Mouse (Mus musculus): ENCODE data around the gene Smarcb1. TPM values are rescaled to one million over a fixed set of nuclear protein-coding genes. Genes with fewer than 3 reads are reported as not detected.

The Smarcb1 gene
- polyA plus RNA-seq, 1 experiment from 2014 or later, result 295 TPM

GRCm38 (mm10) chr10:75936909-75937667, 15.7 kb upstream of the Smarcb1 start:
- Histone ChIP-seq H3K36me3 (ENCODE audit: control insufficient read depth, insufficient read depth, low read length) (no peaks in the 10 kb centered on the region), H3K4me1 (replicated peaks; ENCODE audit: control insufficient read depth, insufficient read depth, low read length) (peaks cover 7% of the 10 kb centered on the region), H3K27me3 (ENCODE audit: control insufficient read depth, insufficient read depth, low read length) (peaks cover 22% of the 10 kb centered on the region), H3K27ac (ENCODE audit: low read depth, low read length) (no peak overlapping the region), H3K4me2 (ENCODE audit: low read depth, low read length, severe bottlenecking) (no peak overlapping the region), H3K9ac (ENCODE audit: low read length) (no peak overlapping the region), H3K4me3 (ENCODE audit: low read depth, low read length) (no peak overlapping the region), H3K9me3 (ENCODE audit: control insufficient read depth, low read length) (no peaks in the 10 kb centered on the region)
- no peak for DNase-seq (ENCODE audit: low spot score)
- ATAC-seq (replicated peaks; ENCODE audit: low FRiP score), result no peak
- 29% methylated on average over 18 of the region's 18 CpGs for WGBS

GRCm38 (mm10) chr10:75935680-75936541, 14.5 kb upstream of the Smarcb1 start, which contains the start of gene Mmp11:
Gene Mmp11 (minus strand): TSS chr10:75936496.
- ATAC-seq (replicated peaks; ENCODE audit: low FRiP score) (peak; percentile 67), DNase-seq (ENCODE audit: low spot score) (peak; percentile 87)
- Histone ChIP-seq H3K9ac (ENCODE audit: low read length) (peak within 1 kb of the TSS; percentile 55; the same call in 1 of the 2 replicates), H3K9me3 (ENCODE audit: control insufficient read depth, low read length) (no peaks in the 10 kb centered on the region), H3K4me1 (replicated peaks; ENCODE audit: control insufficient read depth, insufficient read depth, low read length) (peaks cover 11% of the 10 kb centered on the region), H3K4me2 (ENCODE audit: low read depth, low read length, severe bottlenecking) (peak within 1 kb of the TSS; percentile 92), H3K36me3 (ENCODE audit: control insufficient read depth, insufficient read depth, low read length) (no peaks in the 10 kb centered on the region), H3K4me3 (ENCODE audit: low read depth, low read length) (peak within 1 kb of the TSS; percentile 53), H3K27ac (ENCODE audit: low read depth, low read length) (no peak within 1 kb of the TSS), H3K27me3 (ENCODE audit: control insufficient read depth, insufficient read depth, low read length) (peaks cover 31% of the 10 kb centered on the region)
- WGBS, result 2% methylated on average over 51 of the region's 51 CpGs

- Histone ChIP-seq H3K4me3 (ENCODE audit: low read depth, low read length) (no peak overlapping the region), H3K27me3 (ENCODE audit: control insufficient read depth, insufficient read depth, low read length) (peaks cover 34% of the 10 kb centered on the region), H3K4me1 (replicated peaks; ENCODE audit: control insufficient read depth, insufficient read depth, low read length) (peaks cover 11% of the 10 kb centered on the region), H3K9ac (ENCODE audit: low read length) (no peak overlapping the region), H3K36me3 (ENCODE audit: control insufficient read depth, insufficient read depth, low read length) (no peaks in the 10 kb centered on the region), H3K9me3 (ENCODE audit: control insufficient read depth, low read length) (no peaks in the 10 kb centered on the region), H3K27ac (ENCODE audit: low read depth, low read length) (no peak overlapping the region), H3K4me2 (ENCODE audit: low read depth, low read length, severe bottlenecking) (peak overlapping the region; percentile 92; the same call in 1 of the 2 replicates)
- no peak for ATAC-seq (replicated peaks; ENCODE audit: low FRiP score)
- no peak for DNase-seq (ENCODE audit: low spot score)
- WGBS, result 62% methylated on average over 1 of the region's 1 CpGs
Observed at GRCm38 (mm10) chr10:75934991-75935390, 13.6 kb upstream of the Smarcb1 start.

GRCm38 (mm10) chr10:75932891-75933290, 11.5 kb upstream of the Smarcb1 start, which contains the start of gene Chchd10:
Gene Chchd10 (plus strand): TSS chr10:75933130.
- 29% methylated on average over 6 of the region's 6 CpGs for WGBS
- no peak within 1 kb of the TSS for H3K27ac ChIP-seq (ENCODE audit: low read depth, low read length)
- peak within 1 kb of the TSS; percentile 95 for H3K4me2 ChIP-seq (ENCODE audit: low read depth, low read length, severe bottlenecking)
- peaks cover 36% of the 10 kb centered on the region for H3K27me3 ChIP-seq (ENCODE audit: control insufficient read depth, insufficient read depth, low read length)
- ATAC-seq (replicated peaks; ENCODE audit: low FRiP score) (no peak), DNase-seq (ENCODE audit: low spot score) (no peak)
- H3K9me3 ChIP-seq (ENCODE audit: control insufficient read depth, low read length), result no peaks in the 10 kb centered on the region
- H3K4me3 ChIP-seq (ENCODE audit: low read depth, low read length), result peak within 1 kb of the TSS; percentile 47
- peak within 1 kb of the TSS; percentile 85 for H3K9ac ChIP-seq (ENCODE audit: low read length)
- H3K36me3 ChIP-seq (ENCODE audit: control insufficient read depth, insufficient read depth, low read length), result no peaks in the 10 kb centered on the region
- H3K4me1 ChIP-seq (replicated peaks; ENCODE audit: control insufficient read depth, insufficient read depth, low read length), result peaks cover 11% of the 10 kb centered on the region

- H3K36me3 ChIP-seq (ENCODE audit: control insufficient read depth, insufficient read depth, low read length), result no peaks in the 10 kb centered on the region
- H3K4me1 ChIP-seq (replicated peaks; ENCODE audit: control insufficient read depth, insufficient read depth, low read length), result peaks cover 11% of the 10 kb centered on the region
- H3K9me3 ChIP-seq (ENCODE audit: control insufficient read depth, low read length), result no peaks in the 10 kb centered on the region
- ATAC-seq (replicated peaks; ENCODE audit: low FRiP score), result peak; percentile 76
- peak overlapping the region; percentile 47 for H3K4me3 ChIP-seq (ENCODE audit: low read depth, low read length)
- peaks cover 32% of the 10 kb centered on the region for H3K27me3 ChIP-seq (ENCODE audit: control insufficient read depth, insufficient read depth, low read length)
- H3K27ac ChIP-seq (ENCODE audit: low read depth, low read length), result no peak overlapping the region
- under 1% methylated on average over 29 of the region's 44 CpGs for WGBS
- DNase-seq (ENCODE audit: low spot score), result peak; percentile 88
- H3K4me2 ChIP-seq (ENCODE audit: low read depth, low read length, severe bottlenecking), result peak overlapping the region; percentile 95
- peak overlapping the region; percentile 85 for H3K9ac ChIP-seq (ENCODE audit: low read length)
Observed at GRCm38 (mm10) chr10:75932081-75932678, 10.8 kb upstream of the Smarcb1 start.

GRCm38 (mm10) chr10:75931311-75931710, 9.9 kb upstream of the Smarcb1 start:
- Histone ChIP-seq H3K36me3 (ENCODE audit: control insufficient read depth, insufficient read depth, low read length) (no peaks in the 10 kb centered on the region), H3K4me1 (replicated peaks; ENCODE audit: control insufficient read depth, insufficient read depth, low read length) (peaks cover 11% of the 10 kb centered on the region), H3K27me3 (ENCODE audit: control insufficient read depth, insufficient read depth, low read length) (peaks cover 23% of the 10 kb centered on the region), H3K4me2 (ENCODE audit: low read depth, low read length, severe bottlenecking) (no peak overlapping the region), H3K27ac (ENCODE audit: low read depth, low read length) (no peak overlapping the region), H3K9ac (ENCODE audit: low read length) (no peak overlapping the region; the same call in 1 of the 2 replicates), H3K9me3 (ENCODE audit: control insufficient read depth, low read length) (no peaks in the 10 kb centered on the region), H3K4me3 (ENCODE audit: low read depth, low read length) (no peak overlapping the region)
- no peak for DNase-seq (ENCODE audit: low spot score)
- 25% methylated on average over 7 of the region's 7 CpGs for WGBS
- ATAC-seq (replicated peaks; ENCODE audit: low FRiP score), result no peak

- H3K9ac ChIP-seq (ENCODE audit: low read length), result no peak overlapping the region
- DNase-seq (ENCODE audit: low spot score) (no peak), ATAC-seq (replicated peaks; ENCODE audit: low FRiP score) (no peak)
- H3K4me2 ChIP-seq (ENCODE audit: low read depth, low read length, severe bottlenecking), result no peak overlapping the region
- H3K4me1 ChIP-seq (replicated peaks; ENCODE audit: control insufficient read depth, insufficient read depth, low read length), result peaks cover 11% of the 10 kb centered on the region
- H3K27ac ChIP-seq (ENCODE audit: low read depth, low read length), result no peak overlapping the region
- no peaks in the 10 kb centered on the region for H3K36me3 ChIP-seq (ENCODE audit: control insufficient read depth, insufficient read depth, low read length)
- no peak overlapping the region for H3K4me3 ChIP-seq (ENCODE audit: low read depth, low read length)
- 34% methylated on average over 6 of the region's 6 CpGs for WGBS
- no peaks in the 10 kb centered on the region for H3K9me3 ChIP-seq (ENCODE audit: control insufficient read depth, low read length)
- peaks cover 16% of the 10 kb centered on the region for H3K27me3 ChIP-seq (ENCODE audit: control insufficient read depth, insufficient read depth, low read length)
Observed at GRCm38 (mm10) chr10:75930304-75930703, 8.9 kb upstream of the Smarcb1 start.

- ATAC-seq (replicated peaks; ENCODE audit: low FRiP score) (no peak), DNase-seq (ENCODE audit: low spot score) (no peak)
- Histone ChIP-seq H3K4me3 (ENCODE audit: low read depth, low read length) (no peak overlapping the region), H3K36me3 (ENCODE audit: control insufficient read depth, insufficient read depth, low read length) (no peaks in the 10 kb centered on the region; the same call in 1 of the 2 replicates), H3K4me1 (replicated peaks; ENCODE audit: control insufficient read depth, insufficient read depth, low read length) (no peaks in the 10 kb centered on the region), H3K9me3 (ENCODE audit: control insufficient read depth, low read length) (no peaks in the 10 kb centered on the region), H3K27ac (ENCODE audit: low read depth, low read length) (no peak overlapping the region), H3K4me2 (ENCODE audit: low read depth, low read length, severe bottlenecking) (no peak overlapping the region), H3K9ac (ENCODE audit: low read length) (no peak overlapping the region), H3K27me3 (ENCODE audit: control insufficient read depth, insufficient read depth, low read length) (peaks cover 10% of the 10 kb centered on the region)
- WGBS, result 81% methylated on average over 13 of the region's 13 CpGs
Observed at GRCm38 (mm10) chr10:75926396-75926795, 5.0 kb upstream of the Smarcb1 start.
